Mouse (Mus musculus) urinary bladder, postnatal 36 days (tissue): ENCODE measurements around the gene Clybl.

Source experiments
- DNase-seq, 2 experiments: peaks; one replicate each; pipeline ENCODE4 v3.0.0; 2022; ENCODE audit warnings: low spot score in 2 of 2, mixed read lengths in 1 of 2

Gene Clybl

DNA sequence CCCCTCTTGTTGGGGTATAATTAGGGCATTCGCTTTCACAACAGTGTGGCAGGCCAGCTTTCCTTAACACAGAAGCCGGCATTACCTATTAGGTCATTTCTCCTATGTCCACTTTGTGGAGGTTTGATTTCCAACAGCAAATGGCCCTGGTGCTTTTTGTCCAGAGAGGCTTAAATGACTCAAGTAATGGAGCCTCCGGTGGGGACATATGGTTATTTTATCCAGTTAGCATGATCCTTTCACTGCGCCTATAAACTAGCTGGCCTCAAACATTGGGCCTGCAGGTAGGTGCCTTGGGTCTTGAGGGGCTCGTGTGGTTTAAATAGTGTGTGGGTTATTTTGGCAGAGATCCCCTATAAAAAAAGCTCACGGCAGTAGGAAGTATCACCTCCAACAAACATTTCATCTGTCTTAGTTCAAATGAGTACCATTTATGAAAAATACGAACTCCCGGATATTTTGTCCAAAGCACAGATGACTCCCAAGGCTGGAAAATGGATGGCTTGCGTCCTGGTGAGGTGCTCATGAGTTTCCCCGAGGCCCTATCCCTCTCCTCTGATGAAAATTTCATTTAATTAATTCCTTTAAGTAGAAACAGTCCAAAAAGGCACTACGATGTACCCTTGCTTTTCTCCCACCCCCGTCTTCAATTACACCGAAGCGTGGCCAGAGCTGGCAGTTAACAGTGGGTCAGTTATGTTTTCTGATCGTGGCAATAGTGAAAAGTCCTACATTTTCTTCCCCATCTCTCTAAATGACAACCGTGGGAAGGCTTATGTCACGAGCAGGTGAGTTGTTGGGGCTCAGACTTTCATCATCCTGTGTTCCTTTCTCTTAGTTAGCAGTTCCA, 205.0 kb downstream of the Clybl start:
- no peak for DNase-seq

DNA sequence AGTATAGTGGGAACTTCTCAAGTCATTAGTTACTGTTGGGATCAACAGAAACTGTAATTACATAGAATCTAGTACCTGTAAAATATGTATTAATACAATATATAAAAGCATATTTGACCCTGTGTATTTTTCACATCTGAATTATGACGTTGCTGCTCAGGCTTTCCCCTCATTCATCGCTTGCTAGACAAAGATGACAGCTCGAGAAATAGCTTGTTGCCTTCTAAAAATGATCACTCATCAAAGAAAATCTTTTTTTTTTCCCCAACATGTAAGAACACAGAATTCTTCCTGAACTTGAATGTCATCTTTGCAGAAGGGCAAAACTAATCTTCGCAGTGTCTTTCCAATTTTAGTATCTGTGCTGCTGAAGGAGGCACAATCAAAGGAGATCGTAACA, 206.3 kb downstream of the Clybl start:
- no peak for DNase-seq

DNA sequence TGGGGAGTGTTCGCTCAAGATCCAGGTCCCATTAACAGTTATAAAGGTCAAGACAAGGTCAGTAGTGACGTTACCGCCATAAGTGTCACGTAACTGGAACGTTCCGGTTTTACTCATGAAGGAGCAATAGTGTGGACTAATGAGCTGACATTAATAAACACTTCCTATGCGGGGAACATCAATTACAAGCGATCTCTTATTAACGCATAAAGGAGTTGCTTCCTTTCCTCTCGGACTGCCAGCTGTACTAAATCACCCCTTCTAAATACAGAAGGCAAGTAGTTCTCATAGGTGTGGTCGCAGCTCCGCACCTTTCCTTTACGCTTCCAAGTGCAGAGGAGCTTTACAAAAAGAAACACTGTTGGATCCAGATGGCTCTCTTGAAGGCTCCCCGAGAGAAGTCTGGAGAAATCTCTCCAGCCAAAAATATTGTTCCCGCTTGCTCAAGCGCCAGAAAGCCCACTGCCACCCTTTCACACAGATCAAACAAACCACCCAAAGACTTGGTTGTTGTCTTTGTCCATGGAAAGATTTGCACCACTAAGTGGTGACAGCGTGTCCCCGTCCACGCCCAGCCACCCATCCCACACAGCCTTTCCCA, 207.0 kb downstream of the Clybl start:
- no peak for DNase-seq

DNA sequence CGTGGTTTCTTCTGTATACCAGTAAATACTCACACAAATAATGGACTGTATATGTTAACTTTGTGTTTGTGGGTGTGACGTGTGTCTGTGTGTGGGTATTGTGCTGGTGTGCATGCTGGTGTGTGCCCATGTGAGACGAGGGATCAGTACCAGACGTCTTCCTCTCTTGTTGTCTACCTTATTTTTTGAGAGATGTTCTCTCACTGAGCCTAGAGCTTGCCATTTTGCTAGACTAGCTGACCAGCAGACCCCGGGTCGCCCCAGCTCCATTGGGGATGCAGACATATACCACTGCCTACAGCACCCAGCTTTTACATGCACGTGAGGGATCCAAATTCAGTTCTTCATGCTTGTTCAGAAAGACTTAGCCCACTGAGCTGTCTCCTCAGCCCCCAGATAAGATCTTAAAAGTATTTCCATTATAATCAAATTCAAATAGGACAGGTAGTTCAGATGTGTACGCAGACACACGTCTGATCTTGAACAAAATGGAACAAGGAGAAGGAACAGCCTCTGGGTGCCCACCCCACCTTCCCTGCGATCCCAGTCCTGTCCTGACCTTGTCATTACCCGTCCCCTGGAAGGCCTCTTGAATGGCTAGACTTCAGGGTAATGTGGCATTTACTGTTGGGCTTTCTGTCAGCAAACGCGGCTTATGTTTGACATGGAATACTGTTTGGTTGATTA, 208.3 kb downstream of the Clybl start:
- DNase-seq: no peak

- no peak for DNase-seq
These were observed 209.4 kb downstream of the Clybl start for GRCm38 (mm10) chr14:122390935-122391334.

DNA sequence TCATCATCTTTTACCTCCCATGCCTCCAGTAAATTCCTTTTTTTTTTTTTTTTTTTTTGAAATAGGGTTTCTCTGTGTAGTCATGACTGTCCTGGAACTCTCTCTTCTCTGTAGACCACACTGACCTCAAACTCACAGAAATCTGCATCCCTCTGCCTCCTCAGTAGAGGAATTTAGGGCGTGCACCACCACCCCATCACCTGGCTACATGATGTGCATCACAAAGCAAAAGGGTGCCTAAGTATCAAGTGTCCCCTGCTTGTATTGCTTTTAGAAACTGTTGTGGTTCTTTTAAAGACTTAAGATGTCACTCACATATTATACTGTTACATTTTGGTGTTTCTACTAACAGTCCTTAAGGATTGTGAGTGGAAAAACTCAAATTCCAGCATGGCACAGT, 211.6 kb downstream of the Clybl start:
- DNase-seq: no peak

DNA sequence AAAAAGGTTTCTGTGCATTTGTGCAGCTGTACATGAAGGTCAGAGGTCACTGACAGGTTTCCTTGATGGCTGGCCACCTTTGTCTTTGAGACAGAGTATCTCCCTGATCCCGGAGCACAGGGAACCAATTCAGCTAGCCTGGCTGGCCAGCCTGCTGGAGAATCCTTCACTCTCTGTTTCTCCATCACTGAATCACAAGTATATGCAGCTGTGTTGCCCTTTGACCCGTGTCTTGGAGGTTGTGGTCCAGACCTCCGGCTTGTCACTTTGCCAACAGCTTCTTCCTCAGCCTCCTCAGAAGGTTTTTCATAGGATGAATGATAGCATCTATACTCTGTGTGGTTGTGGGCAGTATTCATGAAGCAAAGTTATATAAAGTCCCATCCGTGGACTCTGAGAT, 217.2 kb downstream of the Clybl start:
- DNase-seq: no peak

- no peak for DNase-seq
These were observed 218.4 kb downstream of the Clybl start for GRCm38 (mm10) chr14:122399906-122400305.

GRCm38 (mm10) chr14:122401886-122402285, 220.4 kb downstream of the Clybl start:
- DNase-seq: no peak

DNA sequence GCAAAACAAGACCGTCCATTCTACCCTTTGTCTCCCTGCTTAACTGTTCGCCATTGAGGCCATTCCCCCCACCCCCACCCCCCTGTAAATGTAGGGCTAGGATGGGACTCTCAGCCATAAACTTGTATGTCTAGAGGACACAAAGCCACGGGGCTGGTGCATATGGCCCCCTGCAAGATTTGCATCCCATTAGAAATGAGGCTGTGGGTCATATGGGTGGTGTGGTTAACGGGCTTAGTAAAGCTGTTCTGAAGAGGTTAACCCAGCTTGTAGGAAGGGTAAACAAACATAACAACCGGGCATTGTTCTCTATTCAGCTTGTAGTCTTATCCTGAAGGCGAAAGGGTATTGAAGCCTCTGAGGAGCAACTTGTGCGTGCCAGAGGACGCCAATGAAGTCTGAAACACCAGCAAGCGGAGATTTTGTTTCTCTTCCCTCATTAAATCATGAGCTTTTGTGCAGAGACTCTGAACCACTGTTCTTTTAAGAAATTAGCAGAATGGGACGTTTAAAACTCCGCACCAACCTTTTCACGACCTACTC, 221.3 kb downstream of the Clybl start:
- no peak for DNase-seq

DNA sequence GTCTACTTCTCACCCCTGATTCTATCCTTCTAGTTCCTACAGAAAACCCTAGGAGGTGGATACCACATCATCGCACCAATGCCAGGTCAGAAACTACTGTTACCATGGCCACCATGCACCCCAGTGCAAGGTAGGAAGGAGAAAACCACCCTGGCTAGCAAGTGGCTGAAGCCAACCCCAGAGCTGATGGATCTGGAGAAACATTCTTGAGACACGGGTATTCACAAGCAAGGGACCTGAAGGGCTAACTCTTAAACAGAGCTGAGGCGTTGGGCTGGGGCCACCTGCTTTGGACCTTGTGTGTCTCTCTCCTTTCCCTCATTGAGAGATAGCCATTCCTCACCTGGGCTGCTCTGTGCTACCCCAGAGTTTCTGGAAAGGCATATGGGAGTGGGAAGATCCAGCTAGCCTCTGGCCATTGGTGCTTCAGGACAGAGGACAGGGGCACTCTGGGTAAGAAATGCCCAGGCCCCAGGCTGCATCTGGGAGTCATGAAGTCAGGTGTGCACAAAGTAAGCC, 222.0 kb downstream of the Clybl start:
- DNase-seq: no peak

DNA sequence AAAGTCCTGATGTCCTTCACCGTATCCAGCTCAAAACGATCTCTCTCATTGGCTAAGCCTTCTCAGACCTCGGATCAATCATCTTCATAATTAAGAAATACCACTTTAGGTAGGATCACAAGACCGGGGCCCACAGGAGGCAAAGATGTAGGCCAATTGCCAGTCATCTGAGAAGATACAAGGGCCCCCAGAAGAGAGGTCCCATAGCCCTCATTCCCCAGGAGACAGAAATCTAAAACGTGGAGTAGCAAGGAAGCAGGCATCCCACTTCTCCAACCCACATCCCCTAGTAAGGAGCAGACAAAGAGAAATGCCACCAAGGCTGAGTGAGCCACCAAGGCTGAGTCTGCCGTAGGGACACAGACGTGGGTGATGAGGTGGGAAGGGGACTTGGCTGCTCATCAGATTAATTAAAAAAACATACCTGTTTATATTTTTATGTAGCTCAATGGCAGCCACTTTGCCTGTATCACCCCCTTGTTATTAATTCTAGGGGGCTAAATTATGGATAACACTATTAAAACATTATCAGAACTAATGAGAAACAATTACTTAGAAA, 223.2 kb downstream of the Clybl start:
- no peak for DNase-seq

- DNase-seq: no peak
These were observed 223.7 kb downstream of the Clybl start for GRCm38 (mm10) chr14:122405236-122405635.

DNA sequence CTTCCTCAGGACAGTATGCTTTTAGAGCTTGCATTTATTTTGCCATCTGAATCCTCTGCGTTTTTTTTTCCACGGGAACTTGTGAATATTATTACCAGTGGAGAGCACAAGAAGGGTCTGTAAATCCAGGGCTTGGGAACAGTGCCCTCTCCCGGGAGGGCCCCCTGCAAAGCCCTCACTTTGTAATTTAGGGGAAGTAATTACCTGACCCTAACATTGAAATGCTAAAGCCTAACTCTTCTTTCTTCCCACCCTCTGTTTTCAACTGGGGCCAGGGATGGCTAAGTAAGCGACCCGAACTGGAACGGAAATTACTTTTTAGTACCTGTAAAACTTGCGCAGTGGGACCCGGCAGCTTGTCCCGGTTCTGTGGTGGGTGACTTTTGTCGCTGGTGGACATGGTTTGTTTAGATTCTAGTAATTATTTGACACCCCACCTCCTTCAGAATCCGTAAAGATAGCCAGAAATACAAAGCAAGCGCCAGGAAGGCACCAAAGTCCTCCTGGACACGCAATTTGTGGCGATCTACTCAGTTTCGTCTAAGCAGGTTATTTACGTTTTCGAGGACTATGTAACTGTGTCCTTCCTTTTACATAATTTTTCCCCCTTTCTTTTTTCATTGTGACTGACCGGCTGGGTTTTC, 224.5 kb downstream of the Clybl start:
- no peak for DNase-seq

GRCm38 (mm10) chr14:122406541-122407219, 225.2 kb downstream of the Clybl start:
- DNase-seq: no peak

- DNase-seq: no peak
These were observed 231.5 kb downstream of the Clybl start for GRCm38 (mm10) chr14:122412841-122413541.

GRCm38 (mm10) chr14:122413542-122413928, 232.0 kb downstream of the Clybl start:
- DNase-seq: no peak

DNA sequence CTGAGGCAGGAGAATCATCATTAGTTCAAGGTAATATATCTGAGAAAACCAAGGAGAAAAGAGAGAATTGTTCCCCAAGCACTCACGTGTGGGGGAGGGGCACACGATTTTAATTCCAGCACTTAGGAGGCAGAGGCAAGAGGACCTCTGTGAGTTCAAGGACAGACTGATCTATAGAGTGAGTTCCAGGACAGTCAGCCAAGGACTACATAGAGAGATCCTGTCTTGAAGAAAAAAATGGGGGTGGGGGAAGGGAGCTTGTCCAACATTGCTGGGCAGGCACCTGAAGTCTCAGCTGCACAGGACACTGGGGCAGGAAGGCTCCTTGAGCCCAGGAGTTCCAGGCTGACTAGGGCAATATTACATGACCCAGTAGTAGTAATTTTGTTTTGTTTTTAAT, 233.3 kb downstream of the Clybl start:
- no peak for DNase-seq

DNA sequence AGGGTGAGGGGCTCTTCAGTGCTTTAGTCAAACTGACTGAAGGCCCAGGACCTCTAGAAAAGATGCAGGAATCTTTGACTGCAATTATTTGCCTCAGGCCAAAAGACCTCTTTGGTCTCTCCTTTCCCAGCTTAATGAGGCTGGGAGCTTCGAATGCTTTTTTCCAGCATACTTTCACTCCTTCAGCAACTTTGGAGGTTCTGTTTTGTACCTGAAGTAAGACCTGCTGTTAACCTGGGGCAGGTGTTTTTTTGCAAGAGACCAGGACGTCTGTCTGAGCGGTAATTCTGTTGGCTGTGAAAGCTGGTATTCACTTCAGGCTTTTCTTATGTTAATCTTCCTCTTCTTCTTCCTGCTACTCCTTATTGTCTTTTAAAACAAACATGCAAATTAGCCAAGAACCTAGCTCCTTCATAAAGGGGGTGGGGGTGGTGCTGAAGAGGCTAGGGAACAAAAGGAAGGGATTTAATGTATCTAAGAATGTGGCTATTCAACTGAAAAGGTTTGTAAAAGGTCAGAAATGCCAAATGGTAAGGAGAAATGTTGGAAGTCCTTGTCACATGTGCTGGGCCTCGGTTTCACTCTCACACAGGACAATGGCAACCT, 234.8 kb downstream of the Clybl start:
- DNase-seq: no peak

DNA sequence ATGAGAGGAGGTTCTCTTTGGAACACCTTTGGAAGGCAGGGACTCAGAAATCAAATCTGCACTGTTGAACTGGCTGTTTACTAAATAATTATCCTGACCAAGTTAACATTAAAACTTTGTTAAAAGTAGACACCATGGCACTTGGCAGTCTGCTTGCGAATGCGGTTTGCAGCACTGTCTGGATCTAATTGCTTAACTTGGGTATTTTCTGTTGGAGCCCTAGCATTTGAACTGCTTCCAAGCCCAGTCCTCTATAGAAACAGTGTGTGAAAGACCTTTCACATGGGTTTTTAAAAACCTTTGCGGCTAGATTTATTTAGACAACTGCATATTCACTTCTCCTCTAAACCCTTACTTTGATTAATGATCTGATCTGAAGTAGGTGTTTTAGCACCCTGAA, 242.9 kb downstream of the Clybl start:
- no peak for DNase-seq
